Mouse (Mus musculus): Measurements from ENCODE around the gene Ube2d3. TPM values are rescaled to one million over a fixed set of nuclear protein-coding genes. Genes with fewer than 3 reads are reported as not detected.

The Ube2d3 gene
- polyA plus RNA-seq, 1 experiment from 2014 or later, result 420 TPM

GRCm38 (mm10) chr3:135439651-135440050, 1.7 kb downstream of the Ube2d3 start:
- ATAC-seq (ENCODE audit: low FRiP score, low TSS enrichment) (no peak), DNase-seq (ENCODE audit: low spot score) (no peak)
- H3K36me3 ChIP-seq (ENCODE audit: control insufficient read depth, insufficient read depth, low read length), result no peaks in the 10 kb centered on the region
- no peaks in the 10 kb centered on the region for H3K4me1 ChIP-seq (replicated peaks; ENCODE audit: control insufficient read depth, insufficient read depth)
- H3K4me2 ChIP-seq (replicated peaks; ENCODE audit: low read depth), result peak overlapping the region; percentile 61
- no peaks in the 10 kb centered on the region for H3K9me3 ChIP-seq (ENCODE audit: control insufficient read depth, low read length)
- no peaks in the 10 kb centered on the region for H3K27me3 ChIP-seq (ENCODE audit: control insufficient read depth, insufficient read depth, low read length)
- peak overlapping the region; percentile 85 for H3K4me3 ChIP-seq (ENCODE audit: low read depth, low read length)
- H3K27ac ChIP-seq (replicated peaks), result peak overlapping the region; percentile 100
- WGBS, result 2% methylated on average over 15 of the region's 15 CpGs
- peak overlapping the region; percentile 97 for H3K9ac ChIP-seq (ENCODE audit: low read length)
- no peak for TF ChIP-seq EP300 (optimal IDR thresholded peaks at IDR 0.05)
- no peak for TF ChIP-seq CTCF (IDR thresholded peaks at IDR 0.05; ENCODE audit: low read depth)

DNA sequence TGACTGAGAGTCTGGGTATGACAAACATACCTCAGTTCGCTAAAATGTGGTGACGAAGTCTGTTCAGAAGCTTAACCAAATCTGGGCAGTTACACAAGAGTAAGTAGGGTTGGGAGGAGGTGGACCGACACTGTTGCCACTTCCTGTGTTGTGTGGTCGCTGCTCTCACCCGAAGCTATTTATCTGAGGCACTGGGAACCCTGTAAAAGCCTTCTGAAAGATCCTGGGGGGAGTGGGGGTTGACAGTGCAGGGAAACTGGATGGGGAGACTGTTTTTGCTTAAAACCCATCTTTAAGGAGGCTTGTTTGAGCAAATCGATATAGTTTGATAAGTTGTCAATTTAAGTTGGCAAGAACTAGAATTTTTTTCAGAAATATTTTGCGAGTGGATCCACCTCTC, 2.3 kb downstream of the Ube2d3 start:
- Histone ChIP-seq H3K4me3 (ENCODE audit: low read depth, low read length) (peak overlapping the region; percentile 85), H3K36me3 (ENCODE audit: control insufficient read depth, insufficient read depth, low read length) (no peaks in the 10 kb centered on the region), H3K4me1 (replicated peaks; ENCODE audit: control insufficient read depth, insufficient read depth) (no peaks in the 10 kb centered on the region), H3K27me3 (ENCODE audit: control insufficient read depth, insufficient read depth, low read length) (no peaks in the 10 kb centered on the region), H3K4me2 (replicated peaks; ENCODE audit: low read depth) (peak overlapping the region; percentile 61), H3K9ac (ENCODE audit: low read length) (peak overlapping the region; percentile 97), H3K27ac (replicated peaks) (peak overlapping the region; percentile 100), H3K9me3 (ENCODE audit: control insufficient read depth, low read length) (no peaks in the 10 kb centered on the region)
- WGBS, result 2% methylated on average over 7 of the region's 7 CpGs
- no peak for ATAC-seq (ENCODE audit: low FRiP score, low TSS enrichment)
- DNase-seq (ENCODE audit: low spot score), result peak; percentile 63
- TF ChIP-seq CTCF (IDR thresholded peaks at IDR 0.05; ENCODE audit: low read depth), result no peak
- TF ChIP-seq EP300 (optimal IDR thresholded peaks at IDR 0.05), result no peak

DNA sequence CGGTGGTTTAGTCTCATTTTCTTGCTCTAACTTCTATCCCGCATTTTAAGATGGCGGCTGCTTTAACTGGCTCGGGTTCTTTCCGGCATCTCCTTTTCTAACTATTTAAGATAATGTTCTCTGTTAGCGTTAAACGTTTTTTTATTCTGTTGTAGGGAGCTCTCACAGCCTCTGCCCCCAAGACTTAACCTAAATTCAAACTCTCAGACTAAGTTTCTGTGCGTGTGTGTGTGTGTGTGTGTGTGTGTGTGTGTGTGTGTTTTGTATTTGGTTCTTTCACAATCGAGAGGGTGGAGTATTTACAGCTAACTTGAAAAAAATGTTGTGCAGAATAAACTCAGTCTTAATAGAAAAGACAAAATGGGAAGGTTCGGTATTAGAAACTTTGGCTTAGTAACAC, 2.7 kb downstream of the Ube2d3 start:
- ATAC-seq (ENCODE audit: low FRiP score, low TSS enrichment) (no peak), DNase-seq (ENCODE audit: low spot score) (peak; percentile 28)
- Histone ChIP-seq H3K9me3 (ENCODE audit: control insufficient read depth, low read length) (no peaks in the 10 kb centered on the region), H3K27ac (replicated peaks) (peak overlapping the region; percentile 100), H3K9ac (ENCODE audit: low read length) (peak overlapping the region; percentile 97), H3K36me3 (ENCODE audit: control insufficient read depth, insufficient read depth, low read length) (no peaks in the 10 kb centered on the region), H3K4me2 (replicated peaks; ENCODE audit: low read depth) (peak overlapping the region; percentile 61), H3K4me3 (ENCODE audit: low read depth, low read length) (peak overlapping the region; percentile 85), H3K4me1 (replicated peaks; ENCODE audit: control insufficient read depth, insufficient read depth) (no peaks in the 10 kb centered on the region), H3K27me3 (ENCODE audit: control insufficient read depth, insufficient read depth, low read length) (no peaks in the 10 kb centered on the region)
- 5% methylated on average over 10 of the region's 10 CpGs for WGBS
- TF ChIP-seq CTCF (IDR thresholded peaks at IDR 0.05; ENCODE audit: low read depth) (no peak), EP300 (optimal IDR thresholded peaks at IDR 0.05) (peak; percentile 57)

GRCm38 (mm10) chr3:135444930-135445329, 7.0 kb downstream of the Ube2d3 start:
- DNase-seq (ENCODE audit: low spot score) (no peak), ATAC-seq (ENCODE audit: low FRiP score, low TSS enrichment) (no peak)
- Histone ChIP-seq H3K4me2 (replicated peaks; ENCODE audit: low read depth) (no peak overlapping the region), H3K4me3 (ENCODE audit: low read depth, low read length) (no peak overlapping the region), H3K36me3 (ENCODE audit: control insufficient read depth, insufficient read depth, low read length) (no peaks in the 10 kb centered on the region), H3K27me3 (ENCODE audit: control insufficient read depth, insufficient read depth, low read length) (no peaks in the 10 kb centered on the region), H3K4me1 (replicated peaks; ENCODE audit: control insufficient read depth, insufficient read depth) (no peaks in the 10 kb centered on the region), H3K27ac (replicated peaks) (no peak overlapping the region), H3K9me3 (ENCODE audit: control insufficient read depth, low read length) (no peaks in the 10 kb centered on the region), H3K9ac (ENCODE audit: low read length) (no peak overlapping the region)
- TF ChIP-seq EP300 (optimal IDR thresholded peaks at IDR 0.05) (no peak), CTCF (IDR thresholded peaks at IDR 0.05; ENCODE audit: low read depth) (no peak)

DNA sequence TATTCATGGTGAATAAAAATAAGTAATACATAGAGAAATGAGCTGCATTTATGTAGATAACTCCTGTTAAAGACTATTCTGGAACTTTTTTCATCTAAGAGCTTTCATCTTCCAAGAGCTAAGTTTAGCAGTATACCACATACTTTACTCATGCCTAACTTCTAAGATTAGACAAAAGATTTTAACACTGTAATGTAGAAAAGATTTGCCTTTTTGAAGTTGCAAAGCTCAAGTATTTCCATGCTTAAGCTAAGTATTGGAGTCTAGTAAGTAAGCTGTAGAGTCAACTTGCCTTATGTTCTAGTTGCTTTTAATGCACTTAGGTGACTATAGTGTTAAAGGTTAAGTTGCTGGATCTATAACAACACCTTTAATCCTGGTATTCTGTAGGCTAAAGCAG, 21.0 kb downstream of the Ube2d3 start:
- Histone ChIP-seq H3K9ac (ENCODE audit: low read length) (no peak overlapping the region), H3K4me2 (replicated peaks; ENCODE audit: low read depth) (no peak overlapping the region), H3K4me1 (replicated peaks; ENCODE audit: control insufficient read depth, insufficient read depth) (no peaks in the 10 kb centered on the region), H3K9me3 (ENCODE audit: control insufficient read depth, low read length) (no peaks in the 10 kb centered on the region), H3K4me3 (ENCODE audit: low read depth, low read length) (no peak overlapping the region), H3K27me3 (ENCODE audit: control insufficient read depth, insufficient read depth, low read length) (no peaks in the 10 kb centered on the region), H3K36me3 (ENCODE audit: control insufficient read depth, insufficient read depth, low read length) (0 out of 2 replicates have a peak, but pooled peaks cover 6% of the 10 kb centered on the region), H3K27ac (replicated peaks) (no peak overlapping the region)
- no peak for ATAC-seq (ENCODE audit: low FRiP score, low TSS enrichment)
- no peak for DNase-seq (ENCODE audit: low spot score)
- TF ChIP-seq CTCF (IDR thresholded peaks at IDR 0.05; ENCODE audit: low read depth) (no peak), EP300 (optimal IDR thresholded peaks at IDR 0.05) (no peak)

DNA sequence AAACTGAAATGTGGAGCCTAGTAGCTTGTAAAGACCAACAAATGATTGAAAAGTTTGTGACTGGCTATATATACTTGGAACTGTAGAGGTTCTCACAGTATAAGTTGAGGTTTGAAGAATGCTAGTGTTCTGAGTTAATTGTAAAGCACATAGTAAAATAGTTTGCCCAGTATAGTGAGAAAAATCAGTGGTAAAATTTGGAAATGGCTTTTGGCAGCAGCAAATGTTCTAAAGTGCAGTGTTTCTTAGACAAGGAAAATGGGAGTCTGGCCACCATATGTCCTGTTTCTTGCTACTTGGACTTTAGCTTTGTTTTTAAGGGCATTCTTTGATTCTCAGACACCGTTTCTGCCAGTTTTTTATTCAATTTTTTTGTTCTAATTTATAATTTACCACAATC, 30.5 kb downstream of the Ube2d3 start:
- Histone ChIP-seq H3K9ac (ENCODE audit: low read length) (no peak overlapping the region), H3K27me3 (ENCODE audit: control insufficient read depth, insufficient read depth, low read length) (no peaks in the 10 kb centered on the region), H3K4me3 (ENCODE audit: low read depth, low read length) (no peak overlapping the region), H3K27ac (replicated peaks) (no peak overlapping the region), H3K4me2 (replicated peaks; ENCODE audit: low read depth) (no peak overlapping the region), H3K36me3 (ENCODE audit: control insufficient read depth, insufficient read depth, low read length) (no peaks in the 10 kb centered on the region), H3K9me3 (ENCODE audit: control insufficient read depth, low read length) (no peaks in the 10 kb centered on the region), H3K4me1 (replicated peaks; ENCODE audit: control insufficient read depth, insufficient read depth) (0 out of 2 replicates have a peak, but pooled peaks cover 3% of the 10 kb centered on the region)
- WGBS, result 83% methylated on average over 1 of the region's 1 CpGs
- ATAC-seq (ENCODE audit: low FRiP score, low TSS enrichment) (no peak), DNase-seq (ENCODE audit: low spot score) (no peak)
- no peak for TF ChIP-seq EP300 (optimal IDR thresholded peaks at IDR 0.05)
- no peak for TF ChIP-seq CTCF (IDR thresholded peaks at IDR 0.05; ENCODE audit: low read depth)

Data from stomach, postnatal 0 days (tissue).